Mouse (Mus musculus) E14TG2a.4 (cell line): ENCODE measurements around the gene Trim29.
A peak's percentile ranks its signal among the peaks of the same experiment; 100 is the strongest.

ENCODE experiments used
- H3K27me3 ChIP-seq: 2 replicates; pipeline ENCODE4 v1.6.1; 2014; ENCODE audit warnings: low read length, control low read depth; ENCODE audit not compliant: insufficient read depth
- H3K36me3 ChIP-seq: 2 replicates; pipeline ENCODE4 v1.6.1; 2014; ENCODE audit warnings: low read length, control low read depth; ENCODE audit not compliant: insufficient read depth
- H3K4me1 ChIP-seq: replicated peaks from 2 replicates; pipeline ENCODE4 v1.6.1; 2014; ENCODE audit warnings: low read depth, low read length, control low read depth
- H3K4me3 ChIP-seq: replicated peaks from 2 replicates; pipeline ENCODE4 v1.5.1; 2014; ENCODE audit warnings: mild to moderate bottlenecking, low read length
- H3K9me3 ChIP-seq: 2 replicates; pipeline ENCODE4 v1.6.1; 2014; ENCODE audit warnings: low read length, control low read depth
- CTCF ChIP-seq: conservative IDR thresholded peaks from 2 replicates; pipeline ENCODE4 v1.5.1; 2014; ENCODE audit warnings: low read length
- NANOG ChIP-seq: IDR thresholded peaks from 2 replicates; pipeline ENCODE4 v1.6.1; 2014; ENCODE audit warnings: borderline replicate concordance, low read length, mixed read lengths
- POU5F1 ChIP-seq: IDR thresholded peaks from 2 replicates; pipeline ENCODE4 v1.6.1; 2014; ENCODE audit warnings: low read length, borderline replicate concordance

Trim29 gene

GRCm38 (mm10) chr9:43338067-43338466 is 27.4 kb downstream of the Trim29 start:
- Histone ChIP-seq H3K27me3 (peaks cover 26% of the 10 kb centered on the region), H3K4me3 (no peak overlapping the region), H3K9me3 (no peaks in the 10 kb centered on the region), H3K4me1 (no peaks in the 10 kb centered on the region), H3K36me3 (no peaks in the 10 kb centered on the region)
- TF ChIP-seq CTCF (no peak), POU5F1 (no peak), NANOG (no peak)

GRCm38 (mm10) chr9:43339614-43340020 is 29.0 kb downstream of the Trim29 start:
- TF ChIP-seq NANOG (no peak), POU5F1 (no peak), CTCF (peak; percentile 74)
- H3K27me3 ChIP-seq, result peaks cover 29% of the 10 kb centered on the region
- no peaks in the 10 kb centered on the region for H3K9me3 ChIP-seq
- no peaks in the 10 kb centered on the region for H3K36me3 ChIP-seq
- no peaks in the 10 kb centered on the region for H3K4me1 ChIP-seq
- no peak overlapping the region for H3K4me3 ChIP-seq

DNA sequence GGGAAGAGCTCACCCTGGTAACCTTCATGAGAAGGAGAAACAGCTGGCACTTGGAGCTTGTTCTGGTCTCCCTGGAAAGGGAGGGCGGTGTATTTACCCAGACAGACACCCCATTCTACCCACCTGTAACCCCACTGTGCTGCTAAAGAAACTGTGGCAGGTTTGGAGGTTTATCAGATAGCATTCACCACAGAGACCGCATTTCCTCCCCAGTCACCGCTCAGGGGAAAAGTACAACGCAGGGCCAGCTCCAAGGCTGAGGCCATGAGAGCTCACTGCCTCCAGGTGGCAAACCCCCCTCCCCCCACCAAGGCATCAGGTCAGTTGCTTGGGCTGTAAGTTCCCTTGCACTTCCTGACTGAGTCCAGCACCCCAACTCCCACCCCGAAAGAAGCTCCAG is 39.4 kb downstream of the Trim29 start:
- TF ChIP-seq CTCF, result no peak
- TF ChIP-seq NANOG, result no peak
- no peak for TF ChIP-seq POU5F1
- Histone ChIP-seq H3K4me3 (peak overlapping the region; percentile 45; the same call in 1 of the 2 replicates), H3K4me1 (peaks cover 11% of the 10 kb centered on the region), H3K36me3 (no peaks in the 10 kb centered on the region), H3K9me3 (peaks cover 10% of the 10 kb centered on the region), H3K27me3 (peaks cover 18% of the 10 kb centered on the region)

DNA sequence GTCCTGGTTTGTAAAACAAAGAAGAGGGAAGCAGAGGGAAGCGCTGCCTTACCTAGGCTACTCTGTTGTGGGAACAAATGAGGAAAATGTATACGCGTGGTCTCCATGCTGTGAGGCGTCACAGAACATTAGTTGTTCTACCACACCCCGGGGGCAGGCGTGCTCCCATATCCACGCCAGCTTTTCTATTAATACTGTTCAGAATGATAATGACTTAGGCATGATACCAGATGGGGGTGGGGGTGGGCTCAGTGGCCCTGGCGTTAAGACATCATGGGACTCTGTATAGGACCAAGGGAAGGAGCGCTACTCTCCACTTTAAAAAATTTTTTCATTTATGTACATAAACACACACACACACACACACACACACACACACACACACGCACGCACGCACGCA is 40.4 kb downstream of the Trim29 start:
- no peak overlapping the region for H3K4me3 ChIP-seq
- H3K4me1 ChIP-seq, result peaks cover 11% of the 10 kb centered on the region
- no peaks in the 10 kb centered on the region for H3K36me3 ChIP-seq
- peaks cover 25% of the 10 kb centered on the region for H3K27me3 ChIP-seq
- TF ChIP-seq POU5F1 (no peak), CTCF (no peak), NANOG (no peak)
- peaks cover 10% of the 10 kb centered on the region for H3K9me3 ChIP-seq

- H3K27me3 ChIP-seq, result peaks cover 41% of the 10 kb centered on the region
- H3K9me3 ChIP-seq, result peaks cover 11% of the 10 kb centered on the region
- no peak overlapping the region for H3K4me3 ChIP-seq
- H3K36me3 ChIP-seq, result no peaks in the 10 kb centered on the region
- TF ChIP-seq POU5F1, result no peak
- TF ChIP-seq NANOG, result no peak
- TF ChIP-seq CTCF, result no peak
- H3K4me1 ChIP-seq, result peaks cover 6% of the 10 kb centered on the region; the same call in 1 of the 2 replicates
Observed at GRCm38 (mm10) chr9:43357011-43357410, 46.4 kb downstream of the Trim29 start.

DNA sequence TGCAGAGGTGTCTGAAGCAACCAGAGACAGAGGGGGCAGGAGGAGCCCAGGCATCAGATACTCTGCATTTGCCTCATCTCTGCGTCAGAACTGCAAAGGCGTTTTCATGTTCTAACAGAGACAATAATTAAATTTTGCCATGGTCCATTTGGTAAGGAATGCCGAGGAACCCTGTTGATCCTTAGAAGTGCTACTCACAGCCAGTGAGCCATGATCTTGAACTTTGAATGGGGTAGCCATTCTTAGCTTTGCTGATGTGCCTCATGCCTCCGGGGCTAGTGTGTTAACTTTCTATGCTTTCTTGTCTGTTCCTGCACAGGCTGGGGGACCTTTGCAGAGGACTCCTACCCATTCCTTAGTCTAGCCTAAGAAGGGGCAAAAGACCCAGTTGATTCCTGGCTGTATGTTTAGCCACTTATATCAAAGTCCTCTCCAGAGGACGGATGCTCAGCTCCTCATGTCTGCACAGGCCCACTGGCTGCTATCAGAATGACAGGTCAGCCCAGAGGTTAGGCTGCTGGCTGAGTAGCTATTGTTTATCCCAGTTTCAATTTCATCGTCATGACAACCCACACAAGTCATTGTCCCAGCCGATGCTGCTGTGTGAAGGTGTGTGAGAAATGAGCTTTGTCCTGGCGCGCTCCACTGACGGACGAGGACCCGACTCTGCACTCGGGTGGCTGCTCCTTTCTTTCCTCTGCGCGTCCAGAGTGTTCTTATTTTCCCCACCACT is 48.1 kb downstream of the Trim29 start:
- Histone ChIP-seq H3K9me3 (peaks cover 13% of the 10 kb centered on the region), H3K4me1 (peaks cover 6% of the 10 kb centered on the region; the same call in 1 of the 2 replicates), H3K27me3 (peaks cover 37% of the 10 kb centered on the region), H3K36me3 (no peaks in the 10 kb centered on the region), H3K4me3 (no peak overlapping the region)
- TF ChIP-seq POU5F1 (no peak), CTCF (no peak), NANOG (no peak)

GRCm38 (mm10) chr9:43368781-43369180 is 58.1 kb downstream of the Trim29 start:
- Histone ChIP-seq H3K9me3 (no peaks in the 10 kb centered on the region), H3K36me3 (no peaks in the 10 kb centered on the region), H3K4me3 (no peak overlapping the region), H3K4me1 (no peaks in the 10 kb centered on the region), H3K27me3 (0 out of 2 replicates have a peak, but pooled peaks cover 5% of the 10 kb centered on the region)
- TF ChIP-seq NANOG (no peak), POU5F1 (no peak), CTCF (no peak)

DNA sequence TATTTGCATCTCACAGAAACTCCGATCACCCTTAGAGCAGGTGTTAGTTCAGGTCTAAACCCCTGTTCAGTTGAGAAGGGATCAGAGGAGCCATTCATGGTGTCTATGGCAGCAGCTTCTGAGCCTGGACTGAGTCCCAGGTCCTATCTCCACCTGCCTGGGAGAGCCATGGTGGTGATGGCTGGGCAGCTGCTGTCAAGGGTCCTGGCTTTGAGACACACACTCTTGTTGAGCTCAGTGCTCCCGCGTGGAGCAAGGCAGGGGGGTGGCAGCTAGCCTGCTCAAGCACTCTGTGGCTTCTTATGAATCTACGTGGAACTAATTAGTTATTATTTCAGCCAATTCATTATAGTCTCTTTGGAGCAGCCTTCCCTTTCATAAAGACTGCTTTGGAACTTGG is 73.2 kb downstream of the Trim29 start:
- no peak overlapping the region for H3K4me3 ChIP-seq

More for the DNA sequence above, 73.2 kb downstream of the Trim29 start:
- peaks cover 8% of the 10 kb centered on the region for H3K4me1 ChIP-seq
- no peaks in the 10 kb centered on the region for H3K9me3 ChIP-seq
- H3K27me3 ChIP-seq, result peaks cover 54% of the 10 kb centered on the region
- no peaks in the 10 kb centered on the region for H3K36me3 ChIP-seq
- TF ChIP-seq CTCF (no peak), POU5F1 (no peak), NANOG (no peak)
